Mouse (Mus musculus) ES-Bruce4 (cell line): Measurements from ENCODE around the gene Vps50. TPM values are rescaled to one million over a fixed set of nuclear protein-coding genes. Genes with fewer than 3 reads are reported as not detected.

Source experiments
- H3K27ac ChIP-seq: 2 replicates; pipeline ENCODE4 v1.5.1; 2012; ENCODE audit warnings: low read length, inconsistent platforms; ENCODE audit not compliant: insufficient read depth
- H3K27me3 ChIP-seq: 2 replicates; pipeline ENCODE4 v1.6.1; 2012; ENCODE audit warnings: mild to moderate bottlenecking, low read length, inconsistent platforms; ENCODE audit not compliant: control insufficient read depth, poor library complexity, insufficient read depth, severe bottlenecking
- H3K36me3 ChIP-seq: 2 replicates; pipeline ENCODE4 v1.6.1; 2012; ENCODE audit warnings: inconsistent platforms, mild to moderate bottlenecking, low read length, moderate library complexity; ENCODE audit not compliant: control insufficient read depth, poor library complexity, insufficient read depth, severe bottlenecking
- H3K4me1 ChIP-seq: one replicate; pipeline ENCODE4 v1.8.1; 2011; ENCODE audit warnings: low read length; ENCODE audit not compliant: control insufficient read depth, insufficient read depth
- H3K4me3 ChIP-seq: 2 replicates; pipeline ENCODE4 v1.5.1; 2011; ENCODE audit warnings: low read depth, mild to moderate bottlenecking, low read length
- H3K9ac ChIP-seq: 2 replicates; pipeline ENCODE4 v1.6.1; 2012; ENCODE audit warnings: low read depth, mild to moderate bottlenecking, inconsistent platforms; ENCODE audit not compliant: poor library complexity, severe bottlenecking
- H3K9me3 ChIP-seq: replicated peaks from 2 replicates; pipeline ENCODE4 v1.6.1; 2012; ENCODE audit warnings: mild to moderate bottlenecking, low read length, inconsistent platforms; ENCODE audit not compliant: control insufficient read depth, poor library complexity, insufficient read depth, severe bottlenecking
- CTCF ChIP-seq: IDR thresholded peaks from one replicate; pipeline ENCODE4 v1.8.1; 2011; ENCODE audit warnings: low read depth, low read length
- EP300 ChIP-seq: IDR thresholded peaks from 2 replicates; pipeline ENCODE4 v1.6.1; 2011; ENCODE audit warnings: low read depth, low read length; ENCODE audit not compliant: insufficient read depth
- POLR2A ChIP-seq: IDR thresholded peaks from one replicate; pipeline ENCODE4 v1.8.1; 2011; ENCODE audit warnings: low read length; ENCODE audit not compliant: insufficient read depth
- polyA plus RNA-seq: library from polyadenylated mRNA; stranded (reverse); fragments of >200 nt; gene quantifications from 2 replicates; pipeline ENCODE4 v1.2.4, GENCODE M21; 2011; ENCODE audit warnings: low read depth; ENCODE audit not compliant: missing spikeins, insufficient read depth, insufficient read length

Gene Vps50
- polyA plus RNA-seq, 1 experiment: 29.1 TPM

DNA sequence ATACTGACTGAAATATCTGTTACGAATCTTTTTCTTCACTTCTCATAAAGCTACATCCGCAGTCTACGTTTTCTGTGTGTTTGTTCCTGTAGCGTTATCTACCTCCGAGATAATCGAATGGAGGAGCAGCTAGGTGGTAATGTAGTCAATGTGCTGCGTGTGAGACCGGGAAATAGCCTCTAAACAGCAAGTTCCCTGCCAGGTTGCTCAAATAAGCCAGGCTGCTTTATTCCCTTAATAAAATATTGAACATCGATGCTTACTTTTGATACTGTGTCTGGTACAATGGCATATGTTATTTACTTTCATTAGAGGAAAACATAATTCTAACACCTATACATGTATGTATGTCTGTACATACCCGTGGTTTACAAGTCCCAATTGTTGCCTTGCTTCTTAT lies 12.9 kb downstream of the Vps50 start:
- H3K9ac ChIP-seq: no peak overlapping the region
- no peak overlapping the region for H3K27ac ChIP-seq
- no peak overlapping the region for H3K4me3 ChIP-seq
- no peak for TF ChIP-seq EP300
- no peak for TF ChIP-seq POLR2A
- no peak for TF ChIP-seq CTCF
- H3K4me1 ChIP-seq: no peaks in the 10 kb centered on the region
- H3K9me3 ChIP-seq: no peaks in the 10 kb centered on the region
- H3K27me3 ChIP-seq: no peaks in the 10 kb centered on the region
- no peaks in the 10 kb centered on the region; the same call in 1 of the 2 replicates for H3K36me3 ChIP-seq

DNA sequence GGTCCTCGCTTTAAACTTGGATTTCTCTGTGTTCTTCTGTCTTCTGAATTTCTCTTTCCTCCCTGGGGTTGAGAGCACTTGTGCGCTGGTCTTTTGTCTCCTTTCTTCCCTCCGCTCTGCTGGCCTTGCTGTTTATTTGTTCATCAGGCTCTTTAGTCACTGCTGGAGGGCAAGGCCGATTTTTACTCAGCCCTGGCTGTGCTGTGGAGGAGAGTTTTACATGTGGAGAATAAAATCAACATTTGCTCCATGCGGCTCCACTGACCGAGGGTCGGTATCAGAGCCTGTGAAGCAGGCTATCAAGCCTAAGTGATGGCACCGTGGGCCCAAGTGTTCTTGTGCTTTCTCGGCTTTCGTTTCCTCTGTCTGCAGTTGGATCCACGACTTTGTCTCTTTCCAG lies 13.4 kb downstream of the Vps50 start:
- H3K36me3 ChIP-seq: no peaks in the 10 kb centered on the region; the same call in 1 of the 2 replicates
- TF ChIP-seq EP300 (no peak), CTCF (no peak), POLR2A (no peak)
- H3K27ac ChIP-seq: no peak overlapping the region
- H3K27me3 ChIP-seq: no peaks in the 10 kb centered on the region
- no peak overlapping the region for H3K4me3 ChIP-seq
- no peaks in the 10 kb centered on the region for H3K4me1 ChIP-seq
- no peaks in the 10 kb centered on the region for H3K9me3 ChIP-seq
- no peak overlapping the region for H3K9ac ChIP-seq

DNA sequence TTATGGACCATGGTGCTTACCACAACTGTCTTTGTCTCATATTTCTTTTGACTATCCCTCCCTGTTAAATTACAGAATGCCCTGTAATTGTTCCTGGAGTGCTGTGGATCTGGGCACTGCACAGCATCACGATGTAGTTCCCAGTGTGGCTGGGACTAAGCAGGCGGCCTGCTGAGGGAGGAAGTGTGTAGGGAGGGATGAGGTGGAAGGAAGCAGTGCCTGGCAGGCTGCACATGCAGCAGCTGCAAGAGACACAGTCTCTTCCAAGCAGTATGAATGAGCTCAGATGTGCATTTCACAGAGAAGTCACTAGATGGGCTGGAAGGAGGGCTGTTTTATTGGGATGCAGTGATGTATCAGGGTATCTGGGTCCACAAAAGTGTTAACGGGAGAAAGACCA lies 14.4 kb downstream of the Vps50 start:
- H3K27me3 ChIP-seq: no peaks in the 10 kb centered on the region
- H3K36me3 ChIP-seq: no peaks in the 10 kb centered on the region; the same call in 1 of the 2 replicates
- no peaks in the 10 kb centered on the region for H3K9me3 ChIP-seq
- no peak overlapping the region for H3K4me3 ChIP-seq
- H3K9ac ChIP-seq: no peak overlapping the region
- TF ChIP-seq CTCF (no peak), EP300 (no peak), POLR2A (no peak)
- no peaks in the 10 kb centered on the region for H3K4me1 ChIP-seq
- H3K27ac ChIP-seq: no peak overlapping the region

DNA sequence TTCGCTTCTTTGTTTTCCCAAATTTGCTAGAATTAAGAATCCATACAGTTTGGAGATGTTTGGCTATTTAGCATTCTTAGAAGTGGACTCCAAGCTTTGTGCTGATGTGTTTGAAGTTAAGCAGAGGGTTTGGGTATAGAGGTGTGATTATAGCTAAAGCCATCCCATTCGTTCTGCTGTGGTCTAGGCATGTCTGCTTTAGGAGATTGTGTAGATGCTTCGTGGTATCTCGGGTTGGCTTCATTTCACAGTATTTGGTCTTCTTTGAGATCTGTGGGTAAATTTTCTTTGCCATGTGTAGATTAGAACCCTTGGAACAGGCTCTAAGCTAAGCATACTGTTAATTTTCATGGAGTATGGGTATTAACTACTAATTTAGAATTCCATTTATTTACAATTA lies 30.0 kb downstream of the Vps50 start:
- H3K27ac ChIP-seq: no peak overlapping the region
- H3K36me3 ChIP-seq: no peaks in the 10 kb centered on the region

DNA sequence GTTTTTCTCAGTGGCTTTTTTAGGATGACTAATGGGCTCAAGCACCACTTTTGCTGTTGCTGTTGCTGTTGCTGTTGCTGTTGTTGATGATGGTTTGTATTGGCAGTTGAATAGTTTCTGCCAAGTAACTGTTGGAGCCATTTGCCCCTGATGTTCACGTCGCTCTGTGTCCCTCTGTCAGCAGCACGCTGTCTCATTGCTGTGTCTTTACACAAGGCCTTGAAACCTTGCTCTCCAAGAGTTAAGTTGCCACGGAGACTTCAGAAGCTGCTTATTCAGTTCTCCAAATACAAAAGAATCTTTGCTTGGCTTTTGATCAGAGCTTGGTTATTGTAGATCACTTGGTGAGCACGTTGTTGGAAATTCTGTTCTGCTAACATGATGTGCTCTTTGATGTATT lies 33.3 kb downstream of the Vps50 start:
- H3K27ac ChIP-seq: no peak overlapping the region
- no peaks in the 10 kb centered on the region for H3K27me3 ChIP-seq
- no peaks in the 10 kb centered on the region for H3K4me1 ChIP-seq
- H3K4me3 ChIP-seq: no peak overlapping the region
- H3K9ac ChIP-seq: no peak overlapping the region
- no peaks in the 10 kb centered on the region for H3K36me3 ChIP-seq
- H3K9me3 ChIP-seq: no peaks in the 10 kb centered on the region
- TF ChIP-seq POLR2A: no peak
- no peak for TF ChIP-seq EP300
- TF ChIP-seq CTCF: no peak

More for the DNA sequence above, 30.0 kb downstream of the Vps50 start:
- Histone ChIP-seq H3K9me3 (no peaks in the 10 kb centered on the region), H3K9ac (no peak overlapping the region), H3K27me3 (no peaks in the 10 kb centered on the region), H3K4me1 (no peaks in the 10 kb centered on the region), H3K4me3 (no peak overlapping the region)
- TF ChIP-seq CTCF (no peak), POLR2A (no peak), EP300 (no peak)

DNA sequence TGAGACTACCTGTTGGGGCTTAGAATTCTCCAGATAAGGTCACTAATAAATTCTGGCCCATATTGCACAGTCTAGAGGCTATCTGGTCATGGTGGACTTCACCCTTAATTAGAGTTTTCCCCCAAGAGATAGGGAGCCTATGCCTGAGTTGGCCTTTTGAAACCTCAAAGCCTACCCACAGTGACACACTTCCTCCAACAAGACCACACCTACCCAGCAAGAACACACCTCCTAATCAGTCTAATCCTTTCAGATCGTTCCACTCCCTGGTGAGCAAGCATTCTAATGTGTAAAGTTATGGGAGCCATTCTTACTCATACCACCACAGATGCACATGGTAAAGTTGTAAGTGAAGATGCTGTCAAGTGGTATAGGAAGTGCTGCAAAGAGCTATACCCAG lies 37.9 kb downstream of the Vps50 start:
- Histone ChIP-seq H3K4me1 (no peaks in the 10 kb centered on the region), H3K4me3 (no peak overlapping the region), H3K36me3 (peaks cover 3% of the 10 kb centered on the region), H3K27me3 (no peaks in the 10 kb centered on the region), H3K27ac (no peak overlapping the region), H3K9me3 (no peaks in the 10 kb centered on the region), H3K9ac (no peak overlapping the region)
- TF ChIP-seq CTCF: no peak
- TF ChIP-seq EP300: no peak
- no peak for TF ChIP-seq POLR2A
